Mouse (Mus musculus) frontal cortex, postnatal 25 days (tissue): ENCODE measurements around the gene Slc22a20.

Source experiments
- DNase-seq, 2 experiments: peaks; one replicate each; pipeline ENCODE4 v3.0.0; 2022; ENCODE audit warnings: low spot score in 2 of 2

The Slc22a20 gene

DNA sequence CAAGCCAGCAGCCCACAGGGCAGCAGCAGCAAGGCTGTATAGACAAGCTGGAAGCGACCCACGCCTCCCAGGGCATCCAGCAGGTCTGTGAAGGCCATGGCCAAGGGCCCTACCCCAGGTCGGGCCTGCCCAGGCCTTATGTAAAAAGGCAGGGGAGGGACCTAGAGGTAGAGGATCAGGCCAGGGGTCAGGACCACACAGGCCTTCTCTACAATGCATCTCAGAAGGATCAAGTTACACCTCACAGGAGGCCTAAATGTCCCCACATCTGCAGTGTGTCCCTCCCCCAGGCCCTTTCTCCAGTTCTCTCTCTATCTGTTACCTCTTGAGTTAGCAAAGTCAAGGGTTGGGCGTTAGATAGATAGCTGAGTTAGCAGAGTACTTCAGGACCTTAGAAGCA, at the start of gene Slc22a20:
TSS of gene Slc22a20 (minus strand) at position 101 of the 400 bp plus-strand sequence.
- no peak for DNase-seq

GRCm38 (mm10) chr19:6030520-6031280, 44.8 kb upstream of the Slc22a20 start:
- no peak for DNase-seq

GRCm38 (mm10) chr19:6029426-6029825, 43.5 kb upstream of the Slc22a20 start:
- DNase-seq = no peak

DNA sequence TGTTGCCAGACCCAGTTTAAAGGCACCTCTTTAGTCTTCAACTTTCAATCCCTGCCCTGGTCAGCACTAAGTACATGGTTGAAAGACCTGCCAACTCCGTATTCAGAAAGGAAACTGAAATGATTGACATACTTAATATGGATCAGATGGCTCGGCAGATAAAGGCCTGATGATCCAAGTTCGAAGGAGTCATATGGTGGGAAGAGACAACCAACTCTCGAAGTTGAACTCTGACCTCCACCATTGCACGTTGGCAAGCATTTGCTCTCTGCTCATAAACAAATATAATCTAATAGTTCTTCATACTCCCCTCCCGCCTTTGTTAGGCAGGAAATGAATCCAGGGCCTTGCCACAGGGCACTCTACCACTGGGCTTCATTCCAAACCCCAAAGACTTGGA, 43.0 kb upstream of the Slc22a20 start:
- DNase-seq = no peak

GRCm38 (mm10) chr19:6023930-6024329, 38.0 kb upstream of the Slc22a20 start:
- DNase-seq = no peak

GRCm38 (mm10) chr19:6023059-6023458, 37.1 kb upstream of the Slc22a20 start:
- DNase-seq = no peak

GRCm38 (mm10) chr19:6020276-6020675, 34.3 kb upstream of the Slc22a20 start:
- DNase-seq = no peak

- DNase-seq = peak; percentile 76 to 80
Observed at GRCm38 (mm10) chr19:6018142-6019089, 32.5 kb upstream of the Slc22a20 start.

- DNase-seq = no peak
Observed at GRCm38 (mm10) chr19:6016532-6016931, 30.6 kb upstream of the Slc22a20 start.

- DNase-seq = peak; percentile 36 to 41
Observed at GRCm38 (mm10) chr19:6015511-6016315, 29.8 kb upstream of the Slc22a20 start, which contains the start of gene Capn1. TSS of gene Capn1 (minus strand) at chr19:6015897.

DNA sequence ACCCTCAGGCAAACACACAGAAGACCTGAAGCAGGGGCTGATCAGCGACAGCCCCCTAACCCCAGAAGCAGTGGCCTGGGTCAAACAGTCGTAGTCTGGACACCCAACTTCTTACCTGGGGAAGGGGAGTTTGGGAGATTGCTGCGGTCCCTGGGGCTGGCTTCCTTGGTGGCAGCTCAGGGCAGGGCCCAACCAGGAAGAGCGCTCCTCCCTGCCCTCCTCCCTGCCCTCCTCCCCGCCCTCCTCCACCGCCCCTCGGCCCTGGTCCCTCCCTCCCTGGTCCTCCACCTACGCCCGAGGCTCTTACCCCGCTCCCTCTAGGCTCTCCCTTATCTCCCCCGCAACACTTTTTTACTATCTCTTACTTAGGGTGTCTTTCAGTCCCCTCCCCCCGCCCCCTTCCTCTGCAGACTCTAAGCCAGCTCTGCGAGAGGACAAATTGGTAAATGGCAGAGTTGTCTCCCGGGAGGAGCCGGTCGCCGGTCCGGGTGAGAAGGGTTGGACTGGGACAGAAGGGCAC, 29.1 kb upstream of the Slc22a20 start:
- no peak for DNase-seq

DNA sequence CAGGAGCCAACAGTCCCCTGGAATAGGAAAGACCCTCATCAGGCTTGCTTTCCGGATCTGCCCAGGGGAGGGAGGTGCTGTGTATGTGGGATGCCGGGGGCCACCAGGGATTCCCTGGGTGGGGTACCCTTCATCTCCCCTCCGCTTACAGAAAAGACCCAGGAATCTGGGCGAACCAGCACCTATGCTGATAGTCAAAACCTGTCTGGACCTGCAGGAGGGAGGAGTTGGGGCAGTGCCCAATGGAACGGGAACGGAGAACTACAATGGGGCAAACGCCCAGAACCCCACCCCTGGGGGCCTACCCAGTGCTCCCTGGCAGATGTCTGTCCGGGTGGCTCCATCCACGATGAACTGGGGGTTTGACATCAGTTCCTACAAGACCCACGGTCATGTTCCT, 27.7 kb upstream of the Slc22a20 start:
- no peak for DNase-seq

- no peak for DNase-seq
Observed at GRCm38 (mm10) chr19:6009137-6009536, 23.2 kb upstream of the Slc22a20 start.

DNA sequence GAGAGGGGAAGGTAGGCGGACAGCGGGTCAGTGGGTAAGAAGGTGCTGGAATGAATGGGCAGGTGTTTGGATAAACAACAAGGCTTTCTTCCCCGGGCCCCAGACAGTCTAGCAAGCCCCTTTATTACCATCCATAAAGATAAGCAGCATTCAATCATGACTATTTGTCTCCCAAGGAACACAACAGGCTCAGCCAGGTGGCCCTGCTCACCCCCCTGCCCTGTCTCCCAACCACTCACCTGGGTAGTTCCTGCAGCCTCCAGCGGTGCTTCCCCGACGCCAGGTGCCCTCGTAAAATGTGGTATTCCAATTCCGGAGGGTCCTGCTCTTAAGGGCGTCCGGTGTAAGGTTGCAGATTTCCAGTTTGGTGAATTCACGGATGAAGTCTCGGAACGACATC, 21.1 kb upstream of the Slc22a20 start:
- no peak for DNase-seq

- DNase-seq = no peak
Observed at GRCm38 (mm10) chr19:6005541-6005940, 19.6 kb upstream of the Slc22a20 start.

GRCm38 (mm10) chr19:5999969-6000368, 14.0 kb upstream of the Slc22a20 start:
- no peak for DNase-seq

DNA sequence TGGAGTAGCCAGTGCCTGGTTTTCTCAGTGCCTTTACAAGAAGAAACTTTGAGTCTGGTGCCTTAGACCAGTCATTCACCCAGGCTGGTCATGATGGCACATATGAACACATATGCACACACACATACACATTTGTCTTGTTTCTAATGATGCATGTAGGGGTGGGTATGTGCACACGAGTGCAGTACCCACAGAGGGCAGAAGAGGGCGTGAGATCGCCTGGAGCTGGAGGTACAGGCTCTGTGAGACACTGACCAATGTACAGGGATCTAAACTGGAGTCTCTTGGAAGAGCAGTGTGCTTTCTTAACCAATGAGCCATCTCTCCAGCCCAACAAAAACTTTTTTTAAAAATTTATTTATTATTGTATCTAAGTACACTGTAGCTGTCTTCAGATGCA, 12.2 kb upstream of the Slc22a20 start:
- no peak for DNase-seq

- DNase-seq = no peak
Observed at GRCm38 (mm10) chr19:5994711-5995110, 8.8 kb upstream of the Slc22a20 start.

DNA sequence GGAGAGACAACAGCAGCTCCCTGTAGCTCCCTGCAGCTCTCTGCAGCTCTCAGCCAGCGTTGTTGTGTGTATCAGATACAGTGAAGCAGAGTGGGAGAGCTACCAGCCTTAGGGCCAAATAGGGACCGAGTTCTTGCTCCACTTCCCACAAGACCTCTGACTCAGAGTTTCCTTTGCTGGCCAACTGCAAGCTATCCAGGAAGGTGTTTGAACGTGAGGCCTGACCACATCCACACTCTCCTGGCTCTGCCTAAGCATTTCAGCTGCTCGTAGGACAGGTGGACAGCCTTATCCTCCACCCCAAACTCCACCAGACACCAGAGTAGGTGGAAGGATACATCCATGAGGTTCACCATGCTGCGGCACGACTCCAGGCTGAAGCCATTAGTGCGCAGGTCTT, 6.1 kb upstream of the Slc22a20 start:
- no peak for DNase-seq

- no peak for DNase-seq
Observed at GRCm38 (mm10) chr19:5991467-5991866, 5.5 kb upstream of the Slc22a20 start.

- no peak for DNase-seq
Observed at GRCm38 (mm10) chr19:5990921-5991320, 5.0 kb upstream of the Slc22a20 start.

DNA sequence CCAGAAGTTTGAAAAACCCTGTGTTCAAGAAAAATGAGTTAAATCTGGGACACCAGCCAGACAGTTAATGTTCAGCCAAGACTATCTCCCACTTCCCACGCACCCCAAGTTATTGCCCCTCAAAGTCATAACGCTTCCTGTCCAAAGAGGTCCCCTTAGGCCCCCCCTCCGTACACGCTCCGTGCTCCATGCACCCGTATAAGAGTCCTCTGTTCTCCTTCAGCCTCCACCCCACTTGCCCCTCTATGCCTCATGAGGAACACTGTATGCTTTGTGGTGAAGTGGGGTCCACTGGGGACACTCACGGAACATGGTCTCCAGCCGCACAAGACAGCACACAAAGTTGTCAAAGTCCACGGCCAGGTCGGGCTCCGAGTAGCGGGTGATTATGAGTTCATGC, 4.1 kb upstream of the Slc22a20 start:
- no peak for DNase-seq
